Mouse (Mus musculus): ENCODE measurements at regions not wholly inside any gene's neighbourhood (a gene's known extent, or its start where the extent isn't known, plus 50 kb on each side); places are given as distances from the start of the nearest gene placed in this dataset.

DNA sequence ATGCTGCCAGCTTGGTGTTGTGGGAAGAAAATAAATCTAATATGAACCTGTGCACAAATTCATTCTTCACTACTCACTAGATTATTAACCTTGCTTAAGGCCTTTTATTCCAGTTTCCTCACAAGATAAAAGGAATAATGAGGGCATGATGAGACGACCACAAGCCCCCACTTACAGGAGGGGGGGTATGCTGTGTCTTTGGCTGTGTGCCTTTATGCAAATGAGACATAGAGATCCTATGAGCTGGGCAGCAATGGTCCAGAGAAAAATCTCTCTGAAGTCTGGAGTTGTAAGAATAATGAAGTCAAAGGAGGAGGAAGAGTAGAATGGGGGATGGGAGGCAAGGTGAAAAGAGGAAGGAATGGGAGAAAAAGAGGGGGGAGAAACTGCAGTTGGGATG is 392.2 kb upstream of the Plxna2 start:
- TF ChIP-seq POLR2A (IDR thresholded peaks at IDR 0.05; ENCODE audit: extremely low read depth, insufficient read depth, low read length) = no peak
- no peak for TF ChIP-seq CTCF (IDR thresholded peaks at IDR 0.05; ENCODE audit: extremely low read depth, insufficient read depth, low read length)

Data from cortical plate, adult 2 months (tissue).